Mouse (Mus musculus): ENCODE results near the gene Sst. TPM values are rescaled to one million over a fixed set of nuclear protein-coding genes. Genes with fewer than 3 reads are reported as not detected.

Gene Sst
- polyA plus RNA-seq, 1 experiment from 2014 or later: 1.5 TPM

DNA sequence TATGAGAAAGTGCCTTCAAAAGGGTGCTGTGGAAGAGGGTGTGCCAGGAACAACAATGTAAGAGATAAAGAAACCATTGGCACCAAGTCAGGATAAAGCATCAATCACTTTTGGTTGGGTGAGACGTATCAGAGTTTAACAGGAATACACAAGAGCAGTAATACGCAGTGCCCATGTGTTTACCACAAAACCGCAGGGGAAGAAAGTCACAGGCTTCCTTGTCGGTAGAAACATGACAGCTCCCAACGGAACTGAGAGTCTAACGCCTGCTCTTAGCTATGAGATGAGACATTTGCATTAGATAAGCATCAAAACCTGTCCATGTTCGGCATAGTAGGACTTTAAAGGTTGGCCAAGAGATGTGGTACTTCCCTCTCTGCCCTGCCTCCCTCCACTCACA lies 46.1 kb downstream of the Sst start:
- Histone ChIP-seq H3K4me2 (no peak overlapping the region), H3K27me3 (ENCODE audit: control insufficient read depth, insufficient read depth, low read length) (no peaks in the 10 kb centered on the region), H3K27ac (ENCODE audit: low read depth, low read length) (no peak overlapping the region), H3K4me1 (ENCODE audit: control insufficient read depth, insufficient read depth, low read length) (no peaks in the 10 kb centered on the region), H3K4me3 (ENCODE audit: low read depth, low read length) (no peak overlapping the region), H3K36me3 (ENCODE audit: control insufficient read depth, insufficient read depth, low read length) (no peaks in the 10 kb centered on the region), H3K9ac (ENCODE audit: low read depth, low read length) (no peak overlapping the region), H3K9me3 (replicated peaks; ENCODE audit: control insufficient read depth, low read length) (no peaks in the 10 kb centered on the region)
- 73% methylated on average over 7 of the region's 7 CpGs for WGBS (ENCODE audit: insufficient replicate concordance)
- ATAC-seq (replicated peaks; ENCODE audit: insufficient number of reproducible peaks, low FRiP score, low TSS enrichment): no peak

DNA sequence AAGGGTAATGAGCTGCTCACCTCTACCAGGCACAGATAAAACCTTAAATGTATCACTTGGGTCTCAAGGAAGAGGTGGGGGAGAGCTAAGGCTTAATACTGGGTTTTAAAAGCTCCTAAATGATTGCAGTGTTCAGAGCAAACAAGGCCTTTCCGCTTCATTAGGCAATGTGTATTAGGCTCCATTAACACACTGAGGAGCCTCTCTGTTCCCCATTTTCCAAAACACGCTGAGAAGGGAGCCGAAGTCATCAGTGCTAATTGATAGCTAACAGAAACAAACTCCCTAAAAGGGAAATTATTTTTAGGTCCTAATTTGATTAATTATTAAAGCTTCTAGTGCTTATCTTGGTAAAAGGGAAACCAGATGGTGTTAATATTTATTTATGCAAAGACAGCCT lies 48.1 kb downstream of the Sst start:
- Histone ChIP-seq H3K9ac (ENCODE audit: low read depth, low read length) (no peak overlapping the region), H3K9me3 (replicated peaks; ENCODE audit: control insufficient read depth, low read length) (no peaks in the 10 kb centered on the region), H3K4me2 (no peak overlapping the region), H3K36me3 (ENCODE audit: control insufficient read depth, insufficient read depth, low read length) (no peaks in the 10 kb centered on the region), H3K27me3 (ENCODE audit: control insufficient read depth, insufficient read depth, low read length) (no peaks in the 10 kb centered on the region), H3K4me3 (ENCODE audit: low read depth, low read length) (no peak overlapping the region), H3K27ac (ENCODE audit: low read depth, low read length) (no peak overlapping the region), H3K4me1 (ENCODE audit: control insufficient read depth, insufficient read depth, low read length) (peaks cover 3% of the 10 kb centered on the region; the same call in 1 of the 2 replicates)
- 67% methylated on average over 3 of the region's 3 CpGs for WGBS (ENCODE audit: insufficient replicate concordance)
- ATAC-seq (replicated peaks; ENCODE audit: insufficient number of reproducible peaks, low FRiP score, low TSS enrichment): no peak

Other genes starting within 250 kb of the Sst start
- not detected in 2 replicates for gene Rtp2, start 41.4 kb upstream of the Sst start, polyA plus RNA-seq (2014; fragmentation: Nextera tagmentation; extraction: Ambion mirVana)
- not detected in 2 replicates for gene Gm37419, start 97.5 kb upstream of the Sst start, polyA plus RNA-seq (2014; fragmentation: Nextera tagmentation; extraction: Ambion mirVana)
- gene Bcl6, start 97.9 kb upstream of the Sst start, polyA plus RNA-seq (2014; fragmentation: Nextera tagmentation; extraction: Ambion mirVana): 0.27 and 0.40 TPM in 2 replicates

Data from heart, embryonic 11.5 days (tissue).